Mouse (Mus musculus) intestine, postnatal 0 days (tissue): ENCODE data around the gene Tas1r1. TPM values are rescaled to one million over a fixed set of nuclear protein-coding genes. Genes with fewer than 3 reads are reported as not detected.

Source experiments
- ATAC-seq: fragments of 200-750 bp; cut with Nextera tagmentation; 2 replicates; pipeline ENCODE4 v1.8.0; 2017; ENCODE audit warnings: mild to moderate bottlenecking, moderate TSS enrichment, moderate library complexity
- H3K27ac ChIP-seq: fragments of 300-500 bp; sonication (generic); 2 replicates; pipeline ENCODE4 v1.5.1; 2014; ENCODE audit warnings: mild to moderate bottlenecking, low read depth, low read length, moderate library complexity
- H3K27me3 ChIP-seq: fragments of 300-500 bp; sonication (generic); replicated peaks from 2 replicates; pipeline ENCODE4 v1.6.1; 2014; ENCODE audit warnings: low read length, mixed read lengths; ENCODE audit not compliant: control insufficient read depth, insufficient read depth
- H3K36me3 ChIP-seq: fragments of 300-500 bp; sonication (generic); 2 replicates; pipeline ENCODE4 v1.6.1; 2014; ENCODE audit warnings: mild to moderate bottlenecking, moderate library complexity; ENCODE audit not compliant: control insufficient read depth, insufficient read depth
- H3K4me1 ChIP-seq: fragments of 300-500 bp; sonication (generic); replicated peaks from 2 replicates; pipeline ENCODE4 v1.6.1; 2014; ENCODE audit warnings: antibody characterized with exemption, low read length, mixed read lengths; ENCODE audit not compliant: control insufficient read depth, insufficient read depth
- H3K4me2 ChIP-seq: fragments of 300-500 bp; sonication (generic); replicated peaks from 2 replicates; pipeline ENCODE4 v1.6.1; 2014; ENCODE audit warnings: low read depth, mild to moderate bottlenecking, moderate library complexity
- H3K4me3 ChIP-seq: fragments of 300-500 bp; sonication (generic); 2 replicates; pipeline ENCODE4 v1.5.1; 2014; ENCODE audit warnings: low read depth, low read length
- H3K9ac ChIP-seq: fragments of 300-500 bp; sonication (generic); 2 replicates; pipeline ENCODE4 v1.6.1; 2014; ENCODE audit warnings: mild to moderate bottlenecking, low read depth, low read length
- H3K9me3 ChIP-seq: fragments of 300-500 bp; sonication (generic); 2 replicates; pipeline ENCODE4 v1.6.1; 2016; ENCODE audit warnings: mixed run types; ENCODE audit not compliant: control insufficient read depth
- CTCF ChIP-seq: sonication (generic); IDR thresholded peaks from 2 replicates; pipeline ENCODE4 v1.5.1; 2016; ENCODE audit warnings: low read depth, mild to moderate bottlenecking, control low read depth, antibody characterized with exemption, moderate library complexity
- WGBS: fragments of 180-500 bp; shearing (Covaris S2); extraction: QIAGEN DNeasy Blood & Tissue Kit; methylation state at CpG from one replicate; pipeline ENCODE4 v1.1.7; 2014; 5-methylcytosine and 5-hydroxymethylcytosine counted together
- polyA plus RNA-seq: library from polyadenylated mRNA; unstranded; fragments of >200 nt; fragmentation: Nextera tagmentation; extraction: Ambion mirVana; gene quantifications from 2 replicates; pipeline ENCODE4 v1.2.1, GENCODE M21; 2015

Gene Tas1r1
- polyA plus RNA-seq, 1 experiment from 2014 or later = 0.08 TPM

- H3K9me3 ChIP-seq = no peaks in the 10 kb centered on the region
- H3K4me2 ChIP-seq = peak overlapping the region; percentile 100
- 0 out of 2 replicates have a peak, but pooled peaks have one; percentile 0 for TF ChIP-seq CTCF
- no peaks in the 10 kb centered on the region for H3K27me3 ChIP-seq
- peak; percentile 76 for ATAC-seq
- H3K4me3 ChIP-seq = peak overlapping the region; percentile 72
- WGBS = under 1% methylated on average over 112 of the region's 115 CpGs
- H3K9ac ChIP-seq = peak overlapping the region; percentile 62
- H3K4me1 ChIP-seq = peaks cover 8% of the 10 kb centered on the region
- peaks cover 5% of the 10 kb centered on the region; the same call in 1 of the 2 replicates for H3K36me3 ChIP-seq
- peak overlapping the region; percentile 94 for H3K27ac ChIP-seq
Measured at GRCm38 (mm10) chr4:152009076-152010051, 29.0 kb downstream of the Tas1r1 start.

- H3K4me3 ChIP-seq = peak within 1 kb of the TSS; percentile 72
- H3K27me3 ChIP-seq = no peaks in the 10 kb centered on the region
- WGBS = under 1% methylated on average over 45 of the region's 45 CpGs
- TF ChIP-seq CTCF = no peak
- peaks cover under 1% of the 10 kb centered on the region; the same call in 1 of the 2 replicates for H3K36me3 ChIP-seq
- H3K9me3 ChIP-seq = no peaks in the 10 kb centered on the region
- H3K27ac ChIP-seq = peak within 1 kb of the TSS; percentile 94
- H3K4me2 ChIP-seq = peak within 1 kb of the TSS; percentile 100
- peaks cover 8% of the 10 kb centered on the region for H3K4me1 ChIP-seq
- peak; percentile 87 for ATAC-seq
- peak within 1 kb of the TSS; percentile 62 for H3K9ac ChIP-seq
Measured at GRCm38 (mm10) chr4:152008622-152009075, 29.7 kb downstream of the Tas1r1 start, which contains the start of gene Klhl21. TSS of gene Klhl21 (plus strand) at chr4:152008803.

- peak overlapping the region; percentile 94 for H3K27ac ChIP-seq
- no peaks in the 10 kb centered on the region; the same call in 1 of the 2 replicates for H3K36me3 ChIP-seq
- TF ChIP-seq CTCF = no peak
- no peaks in the 10 kb centered on the region for H3K9me3 ChIP-seq
- ATAC-seq = no peak
- H3K4me3 ChIP-seq = peak overlapping the region; percentile 72
- H3K27me3 ChIP-seq = no peaks in the 10 kb centered on the region
- H3K4me1 ChIP-seq = peaks cover 8% of the 10 kb centered on the region
- 1% methylated on average over 14 of the region's 14 CpGs for WGBS
- peak overlapping the region; percentile 100 for H3K4me2 ChIP-seq
- peak overlapping the region; percentile 62 for H3K9ac ChIP-seq
Measured at GRCm38 (mm10) chr4:152008148-152008500, 30.2 kb downstream of the Tas1r1 start.

- TF ChIP-seq CTCF = no peak
- 15% methylated on average over 8 of the region's 8 CpGs for WGBS
- Histone ChIP-seq H3K9me3 (no peaks in the 10 kb centered on the region), H3K27me3 (no peaks in the 10 kb centered on the region), H3K4me2 (peak overlapping the region; percentile 100), H3K4me1 (peaks cover 8% of the 10 kb centered on the region), H3K4me3 (peak overlapping the region; percentile 72), H3K36me3 (no peaks in the 10 kb centered on the region; the same call in 1 of the 2 replicates), H3K9ac (peak overlapping the region; percentile 62), H3K27ac (peak overlapping the region; percentile 94)
- no peak for ATAC-seq
Measured at GRCm38 (mm10) chr4:152007481-152008147, 30.8 kb downstream of the Tas1r1 start.

GRCm38 (mm10) chr4:152006812-152007211 lies 31.6 kb downstream of the Tas1r1 start:
- H3K27ac ChIP-seq = no peak overlapping the region; the same call in 1 of the 2 replicates
- 61% methylated on average over 3 of the region's 3 CpGs for WGBS
- H3K36me3 ChIP-seq = no peaks in the 10 kb centered on the region; the same call in 1 of the 2 replicates
- no peak for TF ChIP-seq CTCF
- peak overlapping the region; percentile 100; the same call in 1 of the 2 replicates for H3K4me2 ChIP-seq
- no peak overlapping the region for H3K9ac ChIP-seq
- H3K4me1 ChIP-seq = peaks cover 8% of the 10 kb centered on the region
- no peaks in the 10 kb centered on the region for H3K9me3 ChIP-seq
- no peak for ATAC-seq
- no peak overlapping the region for H3K4me3 ChIP-seq
- no peaks in the 10 kb centered on the region for H3K27me3 ChIP-seq

GRCm38 (mm10) chr4:152006137-152006536 lies 32.2 kb downstream of the Tas1r1 start:
- Histone ChIP-seq H3K9ac (no peak overlapping the region), H3K36me3 (no peaks in the 10 kb centered on the region), H3K4me1 (peaks cover 8% of the 10 kb centered on the region), H3K4me2 (no peak overlapping the region), H3K4me3 (no peak overlapping the region), H3K27me3 (no peaks in the 10 kb centered on the region), H3K9me3 (no peaks in the 10 kb centered on the region), H3K27ac (no peak overlapping the region)
- TF ChIP-seq CTCF = peak; percentile 55
- WGBS = 75% methylated on average over 6 of the region's 6 CpGs
- no peak for ATAC-seq
